Mouse (Mus musculus): ENCODE data around the gene Cep295nl.
"Not testable (repeated sequence)": the region's sequence is repeated elsewhere in the genome, so short reads cannot be mapped to it uniquely, and the experiment has no call there.

GRCm38 (mm10) chr11:118303959-118304358, 38.3 kb downstream of the Cep295nl start:
- not testable (repeated sequence) for TF ChIP-seq CEBPB (IDR thresholded peaks at IDR 0.05; ENCODE audit: insufficient read depth, poor library complexity, severe bottlenecking); USF1 (IDR thresholded peaks at IDR 0.05; ENCODE audit: low read depth); POLR2A (IDR thresholded peaks at IDR 0.05; ENCODE audit: insufficient read length, low read depth); REST (IDR thresholded peaks at IDR 0.05; ENCODE audit: insufficient read depth, insufficient read length); POLR2AphosphoS2 (IDR thresholded peaks at IDR 0.05; ENCODE audit: insufficient read length, low read depth); MAX (IDR thresholded peaks at IDR 0.05; ENCODE audit: low read depth); MYOD1 (IDR thresholded peaks at IDR 0.05; ENCODE audit: control insufficient read depth in 1 of 3, insufficient read length in 2 of 3, low read depth in 2 of 3); E2F4 (IDR thresholded peaks at IDR 0.05; ENCODE audit: insufficient read depth); MYOG (IDR thresholded peaks at IDR 0.05; ENCODE audit: control insufficient read depth in 1 of 3, insufficient read depth in 1 of 3, insufficient read length in 2 of 3, low read depth in 2 of 3); SRF (IDR thresholded peaks at IDR 0.05; ENCODE audit: control insufficient read depth, insufficient read length, low read depth)

All from myocyte (in vitro differentiated cells).